Mouse (Mus musculus) lung, embryonic 15.5 days (tissue): ENCODE results near the gene Gm49354. TPM values are rescaled to one million over a fixed set of nuclear protein-coding genes. Genes with fewer than 3 reads are reported as not detected.

Experiments used
- ATAC-seq: fragments of 200-750 bp; cut with Nextera tagmentation; 2 replicates; pipeline ENCODE4 v1.8.0; 2017; ENCODE audit warnings: moderate number of reproducible peaks, borderline replicate concordance; ENCODE audit not compliant: low FRiP score, low TSS enrichment; ENCODE audit errors: extremely low read depth
- H3K27ac ChIP-seq: fragments of 300-500 bp; sonication (generic); 2 replicates; pipeline ENCODE4 v1.5.1; 2015; ENCODE audit warnings: moderate library complexity, mild to moderate bottlenecking, inconsistent platforms
- H3K27me3 ChIP-seq: fragments of 300-500 bp; sonication (generic); 2 replicates; pipeline ENCODE4 v1.6.1; 2015; ENCODE audit warnings: inconsistent platforms
- H3K36me3 ChIP-seq: fragments of 300-500 bp; sonication (generic); 2 replicates; pipeline ENCODE4 v1.6.1; 2015; ENCODE audit warnings: inconsistent platforms
- H3K4me1 ChIP-seq: fragments of 300-500 bp; sonication (generic); 2 replicates; pipeline ENCODE4 v1.6.1; 2015; ENCODE audit warnings: inconsistent platforms
- H3K4me2 ChIP-seq: fragments of 300-500 bp; sonication (generic); 2 replicates; pipeline ENCODE4 v1.6.1; 2015; ENCODE audit warnings: inconsistent platforms, mild to moderate bottlenecking, moderate library complexity
- H3K4me3 ChIP-seq: fragments of 300-500 bp; sonication (generic); 2 replicates; pipeline ENCODE4 v1.5.1; 2015; ENCODE audit warnings: mild to moderate bottlenecking, inconsistent platforms
- H3K9ac ChIP-seq: fragments of 300-500 bp; sonication (generic); 2 replicates; pipeline ENCODE4 v1.6.1; 2015; ENCODE audit warnings: inconsistent platforms
- H3K9me3 ChIP-seq: fragments of 300-500 bp; sonication (generic); 2 replicates; pipeline ENCODE4 v1.6.1; 2016; ENCODE audit warnings: inconsistent platforms
- WGBS: fragments of 180-500 bp; shearing (Covaris S2); methylation state at CpG from one replicate; pipeline ENCODE4 v1.1.7; 2015; 5-methylcytosine and 5-hydroxymethylcytosine counted together
- polyA plus RNA-seq: library from polyadenylated mRNA; unstranded; fragments of >200 nt; fragmentation: Nextera tagmentation; extraction: Ambion mirVana; gene quantifications from 2 replicates; pipeline ENCODE4 v1.2.1, GENCODE M21; 2015

The Gm49354 gene
- not detected in 2 replicates for polyA plus RNA-seq

DNA sequence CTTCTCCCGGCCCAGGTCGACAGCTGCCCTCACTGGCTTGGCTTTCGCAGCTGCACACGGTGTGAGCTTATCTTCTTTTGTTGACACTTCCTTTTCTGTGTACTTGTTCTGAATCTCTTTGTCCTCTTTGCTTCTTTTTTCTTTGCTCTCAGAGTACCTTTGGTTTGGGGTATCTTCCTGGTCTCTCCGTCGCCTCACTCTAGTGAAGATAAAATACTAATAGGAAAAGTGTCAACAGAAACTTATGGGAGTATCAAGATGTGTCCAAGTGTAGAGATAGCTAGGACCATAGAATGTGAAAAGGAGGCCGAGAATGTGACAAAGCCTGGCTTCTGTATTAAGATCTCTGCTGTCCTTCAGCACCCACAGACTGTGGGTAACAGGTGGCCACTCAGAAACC lies at the start of gene Gm49354:
Gene Gm49354 (minus strand): TSS at position 101 of the 400 bp plus-strand sequence.
- H3K36me3 ChIP-seq = peaks cover 98% of the 10 kb centered on the region
- H3K4me1 ChIP-seq = no peaks in the 10 kb centered on the region
- H3K9ac ChIP-seq = no peak within 1 kb of the TSS
- H3K27me3 ChIP-seq = no peaks in the 10 kb centered on the region
- no peak for ATAC-seq
- H3K4me3 ChIP-seq = no peak within 1 kb of the TSS
- no peak within 1 kb of the TSS for H3K27ac ChIP-seq
- no peaks in the 10 kb centered on the region for H3K9me3 ChIP-seq
- WGBS = 77% methylated on average over 7 of the region's 7 CpGs
- no peak within 1 kb of the TSS for H3K4me2 ChIP-seq

DNA sequence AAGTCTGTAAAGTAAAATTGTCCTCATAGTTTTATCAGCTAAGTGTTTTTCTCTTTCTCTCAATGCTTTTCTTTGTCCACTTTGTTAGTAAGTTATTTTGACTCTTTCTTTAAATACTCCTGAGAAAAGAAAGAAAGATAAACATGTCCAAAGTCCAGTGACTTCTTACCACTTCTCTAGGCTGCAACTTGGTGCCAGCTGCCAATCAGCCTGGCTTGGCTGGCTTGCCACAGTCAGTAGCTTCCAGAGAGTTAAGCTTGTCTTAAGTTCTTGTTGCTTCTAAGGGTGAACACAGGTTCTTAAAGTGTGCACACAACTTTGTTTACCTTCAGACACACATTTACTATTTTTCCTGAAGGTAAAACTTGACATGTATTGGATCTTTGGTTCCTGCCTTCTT lies 43.9 kb upstream of the Gm49354 start:
- Histone ChIP-seq H3K4me2 (no peak overlapping the region), H3K4me3 (no peak overlapping the region), H3K9ac (no peak overlapping the region), H3K27me3 (no peaks in the 10 kb centered on the region), H3K27ac (no peak overlapping the region), H3K36me3 (peaks cover 5% of the 10 kb centered on the region; the same call in 1 of the 2 replicates), H3K4me1 (peaks cover 10% of the 10 kb centered on the region), H3K9me3 (no peaks in the 10 kb centered on the region)
- no peak for ATAC-seq

DNA sequence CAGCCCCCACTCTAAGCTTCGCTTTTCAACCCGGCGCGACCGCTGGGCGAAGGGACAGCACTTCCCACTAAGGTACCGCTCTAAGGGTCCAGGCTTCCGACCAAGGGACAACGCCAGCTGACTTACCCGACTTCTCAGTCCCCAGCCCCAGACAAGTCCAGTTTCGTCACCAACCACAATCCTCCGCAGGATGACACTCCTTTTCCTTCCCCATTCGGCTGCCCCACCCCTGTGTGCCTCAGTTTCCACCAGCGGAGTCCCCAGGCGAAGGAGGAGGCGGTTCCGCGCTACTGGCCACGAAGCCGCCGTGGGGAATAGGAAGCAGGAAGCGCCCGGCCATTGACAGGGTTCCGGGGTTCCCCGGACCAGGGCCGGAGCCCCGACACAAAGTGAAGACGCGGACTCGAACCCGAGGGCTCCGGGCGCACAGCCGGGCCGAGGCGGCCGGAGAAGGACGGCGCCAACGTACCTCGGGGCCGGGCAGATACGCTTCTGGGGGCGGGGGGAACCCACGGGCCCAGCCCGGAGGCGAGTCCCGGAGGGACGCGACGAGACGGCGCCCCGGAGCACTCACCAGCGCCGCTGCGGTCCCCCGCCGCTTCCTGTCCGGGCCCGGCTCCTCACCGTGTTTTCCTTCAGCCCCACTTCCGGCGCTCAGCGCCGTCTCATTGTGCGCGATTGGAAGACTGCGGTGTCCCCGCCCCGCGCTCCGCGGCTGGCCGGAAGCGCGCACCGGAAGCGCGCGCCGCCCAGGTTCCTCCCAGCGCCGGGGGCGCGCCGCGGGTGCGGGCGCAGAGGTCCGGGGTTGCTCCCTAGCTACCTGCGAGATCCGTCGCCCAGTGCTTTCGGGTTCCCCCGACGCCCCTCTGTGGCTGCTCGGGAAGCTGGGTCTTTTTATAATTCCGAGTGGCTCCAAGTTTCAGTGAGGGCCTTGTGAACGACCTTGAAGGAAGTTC lies 40.7 kb upstream of the Gm49354 start, which contains the start of gene Tut7:
Gene Tut7 (minus strand): TSS at position 641 of the 956 bp plus-strand sequence.
- Histone ChIP-seq H3K4me3 (peak within 1 kb of the TSS; percentile 98), H3K4me1 (peaks cover 28% of the 10 kb centered on the region), H3K27ac (peak within 1 kb of the TSS; percentile 95), H3K9me3 (no peaks in the 10 kb centered on the region), H3K36me3 (peaks cover 5% of the 10 kb centered on the region; the same call in 1 of the 2 replicates), H3K27me3 (no peaks in the 10 kb centered on the region), H3K4me2 (peak within 1 kb of the TSS; percentile 63), H3K9ac (peak within 1 kb of the TSS; percentile 91)
- WGBS = under 1% methylated on average over 100 of the region's 100 CpGs
- peak; percentile 98 for ATAC-seq

DNA sequence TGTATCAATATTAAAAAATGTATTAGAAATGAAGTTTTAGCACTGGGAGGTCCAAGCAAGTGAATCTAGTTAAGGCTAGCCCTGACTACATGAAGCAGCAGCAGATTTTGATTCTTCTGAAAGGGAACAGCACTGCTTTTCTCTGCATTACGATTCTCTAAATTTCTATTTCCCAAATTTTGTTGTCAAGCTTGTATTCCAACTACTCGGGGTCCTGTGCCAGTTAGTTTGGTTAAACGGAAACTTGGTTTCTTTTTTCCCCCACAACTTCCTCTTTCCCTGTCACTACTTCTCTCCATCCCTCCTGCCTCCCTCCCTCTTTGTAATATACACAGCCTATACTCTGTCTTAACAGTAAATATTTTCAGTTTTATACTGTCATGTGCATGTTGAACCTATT lies 38.8 kb upstream of the Gm49354 start:
- 0 out of 2 replicates have a peak overlapping the region, but pooled peaks have one; percentile 98 for H3K4me3 ChIP-seq
- peak overlapping the region; percentile 24; the same call in 1 of the 2 replicates for H3K9ac ChIP-seq
- H3K4me2 ChIP-seq = peak overlapping the region; percentile 61
- H3K9me3 ChIP-seq = no peaks in the 10 kb centered on the region
- no peaks in the 10 kb centered on the region for H3K27me3 ChIP-seq
- no peak overlapping the region for H3K27ac ChIP-seq
- H3K36me3 ChIP-seq = peaks cover 13% of the 10 kb centered on the region
- peaks cover 28% of the 10 kb centered on the region for H3K4me1 ChIP-seq
- ATAC-seq = no peak
- 65% methylated on average over 3 of the region's 3 CpGs for WGBS

DNA sequence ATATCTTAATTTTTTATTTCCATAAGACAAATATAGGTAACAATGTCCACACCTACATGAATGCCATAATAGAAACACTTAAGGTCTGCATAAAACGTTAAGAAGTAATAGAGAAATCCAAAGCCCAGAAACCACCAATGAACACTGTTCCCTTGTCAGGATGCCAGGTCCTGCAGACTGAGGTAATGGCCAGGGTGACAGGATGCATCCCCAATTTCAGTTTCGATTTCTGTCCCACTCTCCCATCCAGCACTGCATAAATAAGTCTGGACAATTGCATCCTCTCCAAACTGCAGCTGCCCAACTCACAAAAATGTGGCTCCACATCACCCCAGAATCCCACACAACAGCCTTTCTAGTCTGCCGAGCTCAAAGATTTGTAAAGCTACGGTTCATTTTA lies 38.1 kb upstream of the Gm49354 start:
- no peaks in the 10 kb centered on the region for H3K9me3 ChIP-seq
- H3K4me2 ChIP-seq = peak overlapping the region; percentile 35
- no peak overlapping the region for H3K27ac ChIP-seq
- no peak for ATAC-seq
- peak overlapping the region; percentile 7; the same call in 1 of the 2 replicates for H3K9ac ChIP-seq
- peaks cover 28% of the 10 kb centered on the region for H3K4me1 ChIP-seq
- H3K36me3 ChIP-seq = peaks cover 20% of the 10 kb centered on the region
- no peaks in the 10 kb centered on the region for H3K27me3 ChIP-seq
- WGBS = 62% methylated on average over 4 of the region's 4 CpGs
- H3K4me3 ChIP-seq = no peak overlapping the region; the same call in 1 of the 2 replicates

DNA sequence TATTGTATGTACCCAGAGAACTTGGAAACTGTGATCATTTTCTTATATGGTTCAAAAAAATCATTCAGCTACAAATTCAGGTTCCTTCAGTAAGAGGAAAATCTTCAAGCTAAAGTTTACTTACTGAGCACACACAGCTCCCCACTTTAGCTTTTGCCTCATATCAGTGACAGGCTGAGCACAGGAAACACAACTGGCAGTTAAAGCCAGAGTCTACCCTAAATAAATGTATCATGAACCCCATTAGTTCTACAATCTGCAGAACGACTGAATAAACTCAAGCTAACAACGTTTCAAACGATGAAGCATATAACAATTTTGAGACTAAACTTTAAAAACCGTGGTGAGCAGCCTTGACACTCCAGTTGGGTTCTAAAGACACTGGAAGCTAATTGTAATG lies 35.3 kb upstream of the Gm49354 start:
- peaks cover 43% of the 10 kb centered on the region for H3K36me3 ChIP-seq
- no peak overlapping the region for H3K4me2 ChIP-seq
- no peak for ATAC-seq
- no peak overlapping the region for H3K4me3 ChIP-seq
- peaks cover 28% of the 10 kb centered on the region for H3K4me1 ChIP-seq
- no peaks in the 10 kb centered on the region for H3K27me3 ChIP-seq
- H3K9ac ChIP-seq = no peak overlapping the region
- 86% methylated on average over 4 of the region's 4 CpGs for WGBS
- H3K9me3 ChIP-seq = no peaks in the 10 kb centered on the region
- H3K27ac ChIP-seq = no peak overlapping the region

DNA sequence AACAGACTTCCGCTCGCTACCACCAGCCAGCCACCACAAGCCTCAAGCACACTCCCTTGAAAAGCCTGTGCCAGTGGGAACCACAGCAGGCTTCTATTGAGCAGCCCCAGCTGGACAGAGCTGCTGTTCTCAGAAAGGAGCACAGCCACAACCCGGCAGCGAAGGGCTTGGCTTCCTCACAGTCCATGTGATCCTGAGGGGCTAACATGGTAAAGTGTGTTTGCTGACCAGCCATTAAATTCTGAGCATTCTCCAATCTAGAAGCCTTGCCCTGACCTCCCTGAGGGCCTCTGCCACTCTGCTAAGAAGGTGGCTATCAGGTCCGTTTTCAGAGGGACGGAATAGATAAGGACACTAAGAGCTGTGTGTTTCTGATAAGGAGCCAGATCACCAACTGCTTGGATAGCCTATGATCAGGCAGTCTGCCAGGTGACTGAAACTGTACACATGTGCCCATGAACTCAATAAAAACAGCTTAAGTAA lies 32.1 kb upstream of the Gm49354 start:
- Histone ChIP-seq H3K9me3 (no peaks in the 10 kb centered on the region), H3K36me3 (peaks cover 67% of the 10 kb centered on the region), H3K9ac (no peak overlapping the region), H3K4me1 (peaks cover 3% of the 10 kb centered on the region; the same call in 1 of the 2 replicates), H3K27ac (no peak overlapping the region), H3K4me2 (no peak overlapping the region), H3K4me3 (no peak overlapping the region), H3K27me3 (no peaks in the 10 kb centered on the region)
- WGBS = 66% methylated on average over 6 of the region's 6 CpGs
- ATAC-seq = 0 out of 2 replicates have a peak, but pooled peaks have one; percentile 11

DNA sequence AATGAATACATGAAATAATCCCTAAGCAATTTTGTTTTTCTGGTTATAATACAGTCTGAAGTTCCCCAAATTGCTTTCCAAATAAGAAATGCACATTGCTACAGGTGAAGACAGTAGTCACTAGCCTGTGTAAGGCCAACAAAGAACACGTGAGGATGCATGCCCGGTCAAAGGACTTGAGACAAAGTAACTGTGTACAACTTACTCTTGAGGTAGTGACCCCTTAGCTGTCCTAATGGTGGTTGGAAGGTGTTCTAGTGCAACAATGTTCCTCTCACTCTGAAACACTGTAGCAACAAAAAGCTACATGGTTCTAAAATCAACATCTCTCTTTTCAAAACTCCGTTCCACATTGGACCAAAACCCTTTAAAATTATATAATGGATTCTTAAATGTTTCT lies 29.5 kb upstream of the Gm49354 start:
- no peak for ATAC-seq
- Histone ChIP-seq H3K4me1 (no peaks in the 10 kb centered on the region), H3K27ac (no peak overlapping the region), H3K4me3 (no peak overlapping the region), H3K4me2 (no peak overlapping the region), H3K36me3 (peaks cover 88% of the 10 kb centered on the region), H3K27me3 (no peaks in the 10 kb centered on the region), H3K9me3 (no peaks in the 10 kb centered on the region), H3K9ac (no peak overlapping the region)
- WGBS = 91% methylated on average over 3 of the region's 3 CpGs

DNA sequence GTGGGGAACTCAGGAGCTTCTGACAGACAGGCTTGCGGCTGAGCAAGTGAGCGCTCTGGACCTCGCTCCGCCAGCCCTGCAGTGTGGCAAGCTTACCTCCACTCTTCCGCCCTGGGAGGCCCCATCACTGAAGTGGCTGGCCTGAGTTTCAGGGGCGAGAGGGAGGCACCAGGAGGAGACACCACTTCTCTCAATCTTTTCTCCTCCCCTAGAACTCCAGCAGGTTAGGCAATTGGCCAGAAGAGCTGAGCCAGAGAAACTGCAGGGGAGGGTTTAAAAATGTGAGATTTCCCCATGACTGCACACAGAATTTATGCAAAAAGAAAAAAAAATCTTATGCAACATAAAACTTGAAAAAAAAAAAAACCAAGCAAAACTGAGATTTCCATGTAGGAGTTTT lies 19.0 kb upstream of the Gm49354 start:
- no peak overlapping the region for H3K4me2 ChIP-seq
- no peaks in the 10 kb centered on the region for H3K27me3 ChIP-seq
- ATAC-seq = no peak
- H3K9ac ChIP-seq = no peak overlapping the region
- 80% methylated on average over 6 of the region's 6 CpGs for WGBS
- H3K36me3 ChIP-seq = peaks cover 90% of the 10 kb centered on the region
- H3K27ac ChIP-seq = no peak overlapping the region
- no peaks in the 10 kb centered on the region for H3K9me3 ChIP-seq
- H3K4me3 ChIP-seq = no peak overlapping the region
- no peaks in the 10 kb centered on the region for H3K4me1 ChIP-seq

DNA sequence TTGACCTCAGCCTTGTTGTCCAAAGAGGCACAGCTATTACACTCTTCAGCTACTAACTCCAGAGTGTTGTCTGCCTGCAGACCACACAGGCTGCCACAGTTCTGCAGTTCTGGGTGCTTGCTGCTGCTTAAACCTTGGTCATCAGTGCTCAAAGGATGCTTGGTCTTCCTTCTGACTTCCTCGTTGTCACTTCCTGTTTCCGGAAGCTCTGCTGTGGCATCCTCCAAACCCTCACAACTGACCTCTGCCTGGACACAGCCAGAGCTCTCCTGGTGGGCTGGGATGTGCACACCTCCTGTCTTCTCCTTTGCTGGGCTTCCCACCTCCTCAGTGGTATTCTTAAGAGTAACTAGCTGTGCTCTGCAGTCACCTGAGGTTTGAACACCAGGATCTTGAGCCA lies 18.0 kb upstream of the Gm49354 start:
- no peak for ATAC-seq
- Histone ChIP-seq H3K9ac (no peak overlapping the region), H3K27ac (no peak overlapping the region), H3K27me3 (no peaks in the 10 kb centered on the region), H3K4me1 (no peaks in the 10 kb centered on the region), H3K36me3 (peaks cover 91% of the 10 kb centered on the region), H3K4me3 (no peak overlapping the region), H3K9me3 (no peaks in the 10 kb centered on the region), H3K4me2 (no peak overlapping the region)
- WGBS = 85% methylated on average over 2 of the region's 2 CpGs

DNA sequence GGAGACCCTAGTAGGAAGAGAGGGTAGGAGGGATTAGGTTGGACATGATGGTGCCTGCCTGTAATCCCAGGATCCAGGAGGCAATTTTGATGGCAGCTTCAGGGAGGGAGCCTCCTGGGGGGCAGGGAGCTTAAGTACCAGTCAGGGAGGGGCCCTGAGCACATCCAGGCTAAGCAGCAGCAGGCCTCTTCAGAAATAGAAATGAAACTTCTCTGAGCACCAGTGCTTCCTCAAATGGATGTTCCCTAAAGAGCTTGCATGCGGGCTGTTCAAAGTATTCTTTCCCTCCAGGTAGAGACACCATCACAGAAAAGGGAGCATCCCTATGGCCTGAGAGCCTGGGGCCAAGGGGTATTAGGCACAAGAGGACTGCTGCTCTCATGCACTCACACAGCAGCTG lies 16.3 kb upstream of the Gm49354 start:
- Histone ChIP-seq H3K9me3 (no peaks in the 10 kb centered on the region), H3K4me2 (no peak overlapping the region), H3K4me3 (no peak overlapping the region), H3K36me3 (peaks cover 91% of the 10 kb centered on the region), H3K27ac (no peak overlapping the region), H3K4me1 (no peaks in the 10 kb centered on the region), H3K27me3 (no peaks in the 10 kb centered on the region), H3K9ac (no peak overlapping the region)
- WGBS = 89% methylated on average over 1 of the region's 1 CpGs
- no peak for ATAC-seq

DNA sequence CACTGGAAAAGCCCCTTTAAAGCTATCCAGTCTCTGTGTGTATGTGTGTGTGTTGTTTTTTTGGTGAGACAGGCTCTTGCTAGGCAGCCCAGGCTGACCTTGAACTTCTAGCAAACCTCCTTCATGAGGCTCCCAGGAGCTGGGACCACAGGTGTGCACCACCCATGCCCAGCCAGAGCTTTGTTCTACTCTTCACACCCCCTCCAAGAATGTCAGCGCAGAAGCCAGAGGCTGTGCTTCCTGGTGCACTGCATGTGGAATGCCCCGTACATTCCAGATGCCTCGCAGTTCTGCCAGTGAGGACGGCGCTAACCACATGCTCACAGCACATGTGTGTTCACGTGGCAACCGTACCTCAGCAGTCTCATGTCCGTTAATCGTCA lies 14.4 kb upstream of the Gm49354 start:
- Histone ChIP-seq H3K9ac (no peak overlapping the region), H3K4me1 (no peaks in the 10 kb centered on the region), H3K27me3 (no peaks in the 10 kb centered on the region), H3K4me3 (no peak overlapping the region), H3K4me2 (no peak overlapping the region), H3K36me3 (peaks cover 95% of the 10 kb centered on the region), H3K9me3 (no peaks in the 10 kb centered on the region), H3K27ac (no peak overlapping the region)
- ATAC-seq = no peak
- 94% methylated on average over 9 of the region's 9 CpGs for WGBS
